Mouse (Mus musculus): ENCODE results near the gene Adora1.
A peak's percentile ranks its signal among the peaks of the same experiment; 100 is the strongest.
"Not testable (repeated sequence)": the region's sequence is repeated elsewhere in the genome, so short reads cannot be mapped to it uniquely, and the experiment has no call there.

Gene Adora1

GRCm38 (mm10) chr1:134235391-134235921 lies at the start of gene Adora1:
Gene Adora1, minus strand, starts transcription at chr1:134235431.
- no peak for DNase-seq (ENCODE audit: low read depth)

DNA sequence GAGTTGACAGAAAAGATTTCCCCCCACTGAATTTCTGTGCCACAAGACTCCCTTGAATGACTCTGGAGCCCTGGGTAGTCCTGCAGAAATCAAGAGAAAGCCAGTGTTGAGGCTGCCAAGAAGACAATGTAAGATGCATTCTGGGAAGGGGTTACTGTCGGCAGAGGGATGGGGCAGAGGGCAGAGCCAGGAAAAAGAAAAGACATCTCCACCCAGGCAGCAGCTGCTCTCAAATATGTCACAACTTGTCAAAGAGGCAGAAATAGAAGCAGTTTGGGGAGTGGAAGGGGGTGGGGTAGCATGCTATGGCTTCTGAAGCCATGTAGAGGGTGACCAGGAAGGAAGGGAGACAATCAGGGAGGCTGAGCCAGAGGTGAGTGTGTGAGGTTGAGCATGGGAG lies 47.9 kb upstream of the Adora1 start:
- DNase-seq (ENCODE audit: low read depth): no peak

GRCm38 (mm10) chr1:134282342-134282741 lies 47.1 kb upstream of the Adora1 start:
- DNase-seq (ENCODE audit: low read depth): no peak

DNA sequence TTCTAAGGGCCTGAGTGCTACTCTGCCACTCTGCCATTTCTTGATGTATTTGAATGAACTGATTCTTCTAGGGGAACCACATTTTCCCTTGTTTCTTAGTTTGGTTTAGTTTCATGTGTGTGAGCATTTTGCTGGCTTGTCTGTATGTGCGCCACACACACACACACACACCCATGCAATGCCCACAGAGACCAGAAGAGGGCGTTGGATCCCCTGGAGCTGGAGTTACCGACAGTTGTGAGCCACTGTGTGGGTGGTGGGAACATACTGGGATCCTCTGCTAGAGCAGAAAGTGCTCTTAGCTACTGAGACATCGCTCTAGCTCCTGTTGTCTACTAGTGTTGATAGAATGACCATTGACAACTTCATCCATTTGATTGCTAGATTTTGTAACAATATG lies 46.3 kb upstream of the Adora1 start:
- DNase-seq (ENCODE audit: low read depth): no peak

GRCm38 (mm10) chr1:134280174-134280573 lies 44.9 kb upstream of the Adora1 start:
- no peak for DNase-seq (ENCODE audit: low read depth)

GRCm38 (mm10) chr1:134276823-134277222 lies 41.6 kb upstream of the Adora1 start:
- DNase-seq (ENCODE audit: low read depth): no peak

- DNase-seq (ENCODE audit: low read depth): no peak
Measured at GRCm38 (mm10) chr1:134275616-134276464, 40.6 kb upstream of the Adora1 start.

DNA sequence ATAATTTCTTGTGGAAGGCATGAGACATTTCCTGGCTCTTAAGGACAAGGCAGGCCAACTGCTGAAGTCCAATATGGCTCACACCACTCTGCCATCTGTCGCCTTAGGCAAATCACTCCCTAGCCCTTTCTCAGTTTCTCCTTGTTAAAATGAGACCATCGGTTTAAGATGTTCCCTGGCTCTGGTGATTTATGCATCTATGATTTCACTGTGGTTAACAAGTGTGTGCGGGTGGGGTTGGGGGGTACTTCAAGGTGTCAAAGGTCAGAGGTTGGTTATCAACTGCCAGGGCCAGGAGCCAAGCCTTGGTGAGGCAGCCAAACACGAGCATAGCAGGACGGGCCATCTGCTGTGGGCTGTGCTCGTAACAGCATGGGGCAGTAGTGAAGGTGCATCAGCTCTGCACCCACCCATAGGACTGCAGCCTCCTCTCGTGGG lies 39.3 kb upstream of the Adora1 start:
- no peak for DNase-seq (ENCODE audit: low read depth)

- no peak for DNase-seq (ENCODE audit: low read depth)
Measured at GRCm38 (mm10) chr1:134273493-134274395, 38.5 kb upstream of the Adora1 start.

DNA sequence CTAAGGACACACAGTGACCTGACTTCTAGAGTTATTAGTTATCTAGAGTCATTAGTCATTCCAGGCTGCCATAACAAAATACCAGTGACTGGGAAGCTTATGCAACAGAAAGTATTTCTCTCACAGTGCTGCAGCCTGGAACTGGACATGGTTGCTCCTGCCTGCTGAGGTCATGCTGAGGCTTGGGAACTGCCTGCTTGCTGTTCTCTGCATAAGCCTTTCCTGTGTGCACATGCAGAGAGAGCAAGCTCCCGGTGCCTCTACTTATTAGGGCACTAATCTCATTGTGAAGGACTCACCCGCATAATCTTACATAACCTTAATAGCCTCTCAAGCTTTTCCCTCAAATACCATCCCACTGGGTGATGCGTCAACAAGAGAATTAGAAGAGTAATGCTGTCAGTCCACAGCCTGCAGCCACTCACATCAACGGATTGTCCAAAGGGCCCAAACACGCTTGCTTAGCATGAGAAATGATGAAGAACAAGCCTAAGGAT lies 37.6 kb upstream of the Adora1 start:
- DNase-seq (ENCODE audit: low read depth): no peak

- DNase-seq (ENCODE audit: low read depth): no peak
Measured at GRCm38 (mm10) chr1:134270026-134270425, 34.8 kb upstream of the Adora1 start.

DNA sequence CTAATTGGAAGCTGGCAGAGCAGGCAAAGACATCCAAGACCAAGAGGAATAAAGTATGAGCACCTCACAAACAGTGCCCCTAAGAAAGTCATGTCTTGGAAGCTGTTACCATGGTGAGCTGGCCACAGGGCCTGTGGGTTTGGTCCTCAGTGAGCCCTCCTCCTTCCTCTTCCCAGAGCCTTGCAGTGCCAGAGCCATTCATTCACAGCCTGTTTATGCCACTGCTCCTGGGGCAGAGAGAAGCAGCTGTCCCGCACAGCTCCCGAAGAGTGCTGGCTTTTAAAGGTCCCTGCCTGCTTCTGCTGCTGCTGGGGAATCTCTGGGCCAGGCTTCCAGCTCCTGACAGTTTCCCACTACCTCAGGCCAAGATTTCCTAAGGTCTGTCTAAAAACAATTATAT lies 30.6 kb upstream of the Adora1 start:
- DNase-seq (ENCODE audit: low read depth): no peak

GRCm38 (mm10) chr1:134264341-134264740 lies 29.1 kb upstream of the Adora1 start:
- DNase-seq (ENCODE audit: low read depth): no peak

GRCm38 (mm10) chr1:134249681-134250080 lies 14.4 kb upstream of the Adora1 start:
- not testable (repeated sequence) for DNase-seq (ENCODE audit: low read depth)

- DNase-seq (ENCODE audit: low read depth): no peak
Measured at GRCm38 (mm10) chr1:134246590-134246989, 11.4 kb upstream of the Adora1 start.

DNA sequence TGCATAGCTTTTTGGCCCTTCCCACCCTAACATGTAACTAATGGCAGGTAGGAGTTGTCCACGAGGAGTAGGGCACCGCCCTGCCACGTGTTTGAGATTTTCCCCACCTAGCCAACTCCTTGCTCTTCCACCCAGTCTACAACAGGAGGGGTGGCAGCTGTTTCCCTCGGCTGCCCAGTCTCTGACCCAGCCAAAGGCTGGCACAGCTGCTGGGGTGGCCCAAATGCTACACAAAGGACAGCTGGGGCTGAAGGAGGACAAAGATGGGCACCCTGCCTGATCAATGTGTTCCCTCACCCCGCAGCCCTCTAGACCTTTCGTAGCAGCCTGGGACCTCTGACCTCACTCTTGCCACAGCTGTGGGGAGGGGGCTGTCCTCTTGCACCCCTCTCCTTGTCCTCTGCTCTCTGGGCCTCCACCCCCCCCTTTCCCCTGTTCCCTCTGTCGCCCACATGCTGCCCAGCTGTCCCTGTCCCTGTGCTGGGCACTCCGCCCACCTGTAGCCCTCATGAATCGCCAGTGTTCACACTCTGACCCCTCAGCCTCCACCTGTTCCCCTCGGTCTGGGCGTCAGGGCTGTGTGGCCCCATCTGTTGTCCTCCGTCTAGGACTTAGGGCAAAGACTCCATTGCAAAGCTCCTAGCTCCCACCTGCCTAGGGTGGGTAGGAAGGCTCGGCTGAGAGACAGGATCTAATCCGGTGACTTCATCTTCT lies 9.9 kb upstream of the Adora1 start:
- no peak for DNase-seq (ENCODE audit: low read depth)

- DNase-seq (ENCODE audit: low read depth): peak; percentile 35
Measured at GRCm38 (mm10) chr1:134243948-134244914, 9.0 kb upstream of the Adora1 start.

DNA sequence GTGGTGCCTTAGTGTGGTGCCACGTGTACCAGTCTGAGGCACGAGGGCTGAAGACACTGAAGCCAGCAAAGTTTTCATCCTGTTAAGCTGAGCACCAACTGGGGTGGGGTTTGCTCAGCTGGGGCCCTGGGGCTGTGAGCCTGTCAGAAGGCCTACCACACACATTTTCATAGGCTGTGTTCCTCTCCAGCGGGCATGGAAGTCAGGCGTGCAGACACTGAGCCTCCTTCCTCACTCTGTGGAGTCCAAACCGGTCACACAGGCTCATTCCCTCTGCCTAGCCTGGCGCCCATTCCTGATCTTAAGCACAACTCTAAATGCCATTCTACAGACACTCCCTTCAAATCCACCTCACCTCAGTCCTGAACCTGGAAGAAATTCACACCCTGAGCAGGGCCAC lies 8.3 kb upstream of the Adora1 start:
- DNase-seq (ENCODE audit: low read depth): no peak

GRCm38 (mm10) chr1:134242286-134242685 lies 7.1 kb upstream of the Adora1 start:
- no peak for DNase-seq (ENCODE audit: low read depth)

GRCm38 (mm10) chr1:134241298-134241697 lies 6.1 kb upstream of the Adora1 start:
- no peak for DNase-seq (ENCODE audit: low read depth)

DNA sequence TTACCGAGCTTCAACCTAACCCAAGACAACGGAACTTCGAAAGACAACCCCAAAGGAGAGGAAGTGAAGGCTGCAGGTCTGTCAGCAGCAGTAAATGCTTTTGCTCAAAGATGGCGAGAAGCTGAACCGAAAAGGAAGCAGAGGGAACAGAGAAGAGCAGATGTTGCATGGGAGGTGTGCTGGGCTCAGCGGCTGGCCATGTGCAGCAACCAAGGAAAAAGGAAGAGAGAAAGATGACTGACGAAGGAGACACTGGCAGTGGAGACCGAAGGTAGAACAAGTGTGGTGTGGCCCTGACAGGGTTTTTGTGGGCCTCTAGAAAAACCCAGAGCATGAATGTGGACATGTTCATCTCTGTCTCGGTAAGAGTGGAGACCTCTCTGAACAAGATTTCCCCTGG lies 5.5 kb upstream of the Adora1 start:
- no peak for DNase-seq (ENCODE audit: low read depth)

Data from naive thymus-derived CD4-positive, alpha-beta T cell, adult 2 months (primary cell).